Mouse (Mus musculus) frontal cortex, postnatal 14 days (tissue): ENCODE measurements around the gene Wtip.
"Not testable (repeated sequence)": the region's sequence is repeated elsewhere in the genome, so short reads cannot be mapped to it uniquely, and the experiment has no call there.

ENCODE experiments used
- DNase-seq, 2 experiments: peaks; one replicate each; pipeline ENCODE4 v3.0.0; 2022; ENCODE audit warnings: low spot score in 2 of 2

The Wtip gene

DNA sequence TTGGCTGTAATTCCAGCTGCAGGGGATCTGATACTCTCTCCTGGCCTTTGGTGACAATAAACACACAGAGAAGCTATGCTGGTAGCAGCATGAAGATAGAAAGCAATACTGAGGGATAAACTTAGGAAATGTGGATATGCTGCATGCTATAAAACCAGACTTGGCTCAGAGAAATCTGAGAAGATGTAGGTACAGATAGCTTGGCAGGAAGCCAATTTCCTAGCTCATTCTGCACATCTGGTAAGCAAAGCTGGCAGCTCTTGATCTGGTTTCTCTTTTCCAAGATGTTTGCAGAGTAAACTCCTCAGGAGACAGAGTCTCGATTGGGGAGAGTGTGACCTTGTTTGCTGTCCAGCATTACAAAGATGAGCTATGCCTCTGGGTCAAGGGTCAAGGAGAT is 12.4 kb downstream of the Wtip start:
- DNase-seq: not testable (repeated sequence)

DNA sequence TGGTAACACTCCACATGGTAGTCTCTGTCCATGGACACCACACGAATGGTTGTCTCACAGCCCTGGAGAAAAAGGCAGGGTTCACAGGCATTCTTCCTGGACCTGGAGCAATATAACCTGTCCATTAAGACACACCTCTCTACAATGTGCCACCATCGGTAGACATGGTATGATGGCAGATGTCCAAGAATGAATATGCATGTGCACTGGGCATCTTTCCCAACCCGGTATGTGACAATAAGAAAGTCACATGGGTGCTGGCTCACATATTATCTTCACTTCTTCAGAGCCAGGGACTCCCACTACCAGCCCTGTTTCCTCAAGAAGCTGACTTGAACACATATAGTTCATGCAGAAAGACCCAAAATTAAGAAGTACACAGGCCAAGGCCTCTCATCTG is 16.5 kb downstream of the Wtip start:
- no peak for DNase-seq

DNA sequence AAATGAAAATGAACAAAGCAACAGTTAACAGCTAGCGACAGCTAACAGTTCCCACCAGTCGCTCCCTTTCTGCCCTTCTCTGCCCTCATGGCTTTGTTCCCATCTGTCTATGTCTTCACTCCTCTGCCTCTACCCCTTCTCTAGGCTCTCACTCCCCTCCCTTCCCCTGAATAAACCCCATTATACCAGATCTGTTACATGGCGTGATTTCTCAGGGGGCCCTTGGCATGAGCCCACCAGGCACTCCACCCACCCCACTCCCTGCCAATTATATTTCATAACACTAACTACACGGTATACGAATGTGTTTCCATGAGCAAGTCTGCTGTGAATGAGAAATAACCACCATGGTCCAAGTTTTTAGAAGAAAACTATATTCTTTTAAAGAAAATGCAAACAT is 23.9 kb downstream of the Wtip start:
- DNase-seq: no peak

DNA sequence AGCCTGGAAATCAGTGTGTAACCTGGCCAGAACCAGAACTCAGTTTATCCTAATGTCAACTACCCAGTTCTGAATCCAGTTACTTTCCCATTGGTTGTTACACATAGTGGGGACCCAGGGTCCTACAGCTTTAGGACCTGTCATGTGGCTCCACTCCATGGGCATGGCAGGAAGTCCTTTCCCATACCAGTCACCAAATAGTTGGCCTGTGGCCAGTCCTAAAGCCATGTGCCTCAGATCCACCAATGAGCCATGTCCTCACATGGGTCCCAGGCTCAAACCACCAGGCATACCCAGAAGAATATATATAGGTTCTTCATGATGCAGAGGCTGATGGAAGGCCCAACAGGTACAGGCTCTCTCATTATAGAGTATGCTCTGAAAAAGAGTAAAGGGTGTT is 31.8 kb downstream of the Wtip start:
- DNase-seq: no peak

DNA sequence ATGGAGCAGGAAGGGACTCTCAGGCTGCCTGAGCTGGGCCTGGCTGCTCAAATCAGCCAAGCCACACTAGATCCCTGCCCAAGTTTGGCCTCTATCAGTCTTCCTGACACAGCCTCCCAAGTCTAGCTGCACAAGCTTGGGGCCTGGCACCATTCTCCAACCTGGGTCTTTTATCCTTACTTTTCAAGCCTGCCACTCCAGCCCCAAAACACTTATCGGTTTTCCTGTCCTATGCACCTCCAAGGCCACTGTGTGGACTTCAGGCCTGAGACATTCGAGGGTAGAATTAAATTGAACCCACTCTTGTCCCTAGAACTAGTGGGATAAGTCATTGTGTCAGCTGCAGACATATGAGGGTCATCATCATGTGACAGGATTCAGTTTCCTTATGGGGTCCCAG is 33.1 kb downstream of the Wtip start:
- no peak for DNase-seq

DNA sequence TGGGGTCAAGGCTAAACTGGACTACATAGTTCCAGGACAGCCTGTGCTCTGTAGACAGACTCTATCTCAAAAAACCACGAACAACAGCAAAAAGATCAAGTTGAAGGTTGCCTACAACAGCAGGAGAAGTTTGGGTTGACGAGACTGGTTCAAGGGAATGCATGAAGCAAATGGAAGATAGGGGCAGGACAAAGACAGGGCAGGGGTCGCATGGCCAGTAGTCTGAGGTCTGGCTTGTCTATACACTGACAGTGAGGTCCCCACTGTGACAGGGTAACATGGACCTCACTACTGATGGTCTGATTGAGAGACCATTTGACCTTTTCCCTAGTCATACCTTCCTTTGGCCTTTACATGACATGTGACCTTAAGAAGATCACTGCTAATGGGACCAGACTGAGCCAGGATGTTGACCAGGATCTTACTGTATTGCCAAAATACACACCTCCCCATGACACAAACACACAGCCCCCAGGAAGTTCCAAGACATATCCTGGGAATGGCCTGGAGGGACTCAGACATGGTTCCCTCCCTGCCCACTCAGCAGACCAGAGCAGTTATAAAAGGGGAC is 38.1 kb downstream of the Wtip start, which contains the start of gene Scgb1b30:
Gene Scgb1b30 (plus strand): TSS at position 521 of the 571 bp plus-strand sequence.
- DNase-seq: no peak

DNA sequence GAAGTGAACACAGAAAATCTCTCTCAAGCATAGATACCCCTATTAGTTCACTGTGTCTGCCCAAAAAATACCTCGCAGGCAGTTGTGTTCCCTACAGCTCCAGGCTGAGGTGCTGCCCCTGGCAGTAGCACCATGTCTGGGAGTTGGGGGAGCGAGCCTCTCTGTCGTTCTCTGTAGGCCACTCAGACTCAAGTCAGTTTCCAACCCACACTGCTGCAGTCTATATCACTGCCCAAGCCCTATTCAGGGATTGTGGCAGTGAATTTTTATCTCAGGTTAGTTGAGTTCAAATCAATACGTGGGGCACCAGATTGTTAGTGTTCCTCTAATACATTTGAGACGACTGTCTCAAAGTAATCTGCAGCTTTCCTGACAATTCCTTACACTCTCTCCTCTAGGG is 64.9 kb downstream of the Wtip start:
- not testable (repeated sequence) for DNase-seq
